In the genomic region with DNA sequence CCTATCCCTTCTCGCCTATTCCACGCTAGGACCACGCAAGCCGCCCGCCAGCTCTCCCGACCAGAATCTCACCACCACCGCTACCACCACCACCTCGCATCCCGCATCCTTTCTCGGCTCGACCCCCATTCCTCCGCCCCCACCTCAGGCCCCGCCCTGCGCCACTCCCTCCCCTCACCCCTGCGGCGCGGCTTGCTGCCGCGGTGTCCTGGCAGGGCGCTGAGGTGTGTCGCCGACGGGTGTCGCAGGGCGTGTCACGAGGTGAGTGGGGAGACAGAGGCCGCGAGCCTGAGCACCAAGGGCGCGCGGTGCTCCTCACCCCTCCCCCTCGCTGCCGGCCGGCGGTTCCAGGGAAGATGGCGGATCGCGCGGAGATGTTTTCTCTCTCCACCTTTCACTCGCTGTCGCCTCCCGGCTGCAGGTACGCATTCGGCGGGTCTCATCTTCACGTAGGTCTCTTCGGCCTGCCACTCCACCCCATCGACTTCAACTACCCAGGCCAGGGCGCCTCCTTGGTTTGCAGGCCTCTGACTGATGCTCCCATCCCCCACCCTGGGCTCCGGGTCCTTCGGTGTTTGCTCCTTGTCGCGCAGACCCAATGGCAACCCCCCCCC, we compare ENCODE assay signal across 8 mouse cellular contexts. TPM values are rescaled to one million over a fixed set of nuclear protein-coding genes. Genes with fewer than 3 reads are reported as not detected.
DNase-seq lines count a peak whose midpoint lies in the region; ATAC-seq and TF ChIP-seq lines count a peak whose summit lies in the region.

A gene (plus strand): TSS at position 49 of the 614 bp plus-strand sequence.

- TF ChIP-seq EP300 in stomach, postnatal 0 days (optimal IDR thresholded peaks at IDR 0.05): no peak

- H3K27ac ChIP-seq in heart, embryonic 10.5 days: no peak within 1 kb of the TSS
- no peak within 1 kb of the TSS for H3K27ac ChIP-seq in embryonic facial prominence, embryonic 11.5 days (replicated peaks; ENCODE audit: low read depth, low read length)
- H3K27ac ChIP-seq in intestine, embryonic 15.5 days: no peak within 1 kb of the TSS; the same call in 1 of the 2 replicates
- peak within 1 kb of the TSS; percentile 54 for H3K27ac ChIP-seq in midbrain, embryonic 11.5 days (ENCODE audit: low read depth, low read length)
- no peak within 1 kb of the TSS for H3K27ac ChIP-seq in stomach, postnatal 0 days (replicated peaks)

- peak within 1 kb of the TSS; percentile 69 for H3K4me3 ChIP-seq in heart, embryonic 10.5 days
- peak within 1 kb of the TSS; percentile 49 for H3K4me3 ChIP-seq in embryonic facial prominence, embryonic 11.5 days (ENCODE audit: low read depth, low read length)
- H3K4me3 ChIP-seq in intestine, embryonic 15.5 days (replicated peaks): peak within 1 kb of the TSS; percentile 43
- peak within 1 kb of the TSS; percentile 84 for H3K4me3 ChIP-seq in midbrain, embryonic 11.5 days (ENCODE audit: low read depth, low read length)
- H3K4me3 ChIP-seq in stomach, postnatal 0 days (ENCODE audit: low read depth, low read length): peak within 1 kb of the TSS; percentile 33

- H3K36me3 ChIP-seq in heart, embryonic 10.5 days: no peaks in the 10 kb centered on the region
- H3K36me3 ChIP-seq in embryonic facial prominence, embryonic 11.5 days (replicated peaks; ENCODE audit: control insufficient read depth, insufficient read depth, low read depth, low read length): no peaks in the 10 kb centered on the region; the same call in 1 of the 2 replicates
- no peaks in the 10 kb centered on the region for H3K36me3 ChIP-seq in intestine, embryonic 15.5 days
- peaks cover 16% of the 10 kb centered on the region; the same call in 1 of the 2 replicates for H3K36me3 ChIP-seq in midbrain, embryonic 11.5 days (ENCODE audit: control insufficient read depth, insufficient read depth, low read length)
- no peaks in the 10 kb centered on the region for H3K36me3 ChIP-seq in stomach, postnatal 0 days (ENCODE audit: control insufficient read depth, insufficient read depth, low read length)

- intact Hi-C loops in heart, postnatal 36 days (cut with DNase I): no loop called here

- peaks cover 17% of the 10 kb centered on the region for H3K4me1 ChIP-seq in heart, embryonic 10.5 days
- H3K4me1 ChIP-seq in embryonic facial prominence, embryonic 11.5 days (ENCODE audit: control insufficient read depth, insufficient read depth, low read length): no peaks in the 10 kb centered on the region
- peaks cover 8% of the 10 kb centered on the region for H3K4me1 ChIP-seq in intestine, embryonic 15.5 days (replicated peaks)
- peaks cover 11% of the 10 kb centered on the region for H3K4me1 ChIP-seq in midbrain, embryonic 11.5 days (ENCODE audit: control insufficient read depth, insufficient read depth, low read length)
- H3K4me1 ChIP-seq in stomach, postnatal 0 days (replicated peaks; ENCODE audit: control insufficient read depth, insufficient read depth): 0 out of 2 replicates have a peak, but pooled peaks cover 3% of the 10 kb centered on the region

- no peaks in the 10 kb centered on the region for H3K9me3 ChIP-seq in heart, embryonic 10.5 days
- H3K9me3 ChIP-seq in embryonic facial prominence, embryonic 11.5 days (replicated peaks; ENCODE audit: control insufficient read depth, low read length): no peaks in the 10 kb centered on the region
- H3K9me3 ChIP-seq in intestine, embryonic 15.5 days: no peaks in the 10 kb centered on the region
- no peaks in the 10 kb centered on the region for H3K9me3 ChIP-seq in midbrain, embryonic 11.5 days (ENCODE audit: control insufficient read depth, low read length)
- no peaks in the 10 kb centered on the region for H3K9me3 ChIP-seq in stomach, postnatal 0 days (ENCODE audit: control insufficient read depth, low read length)

- TF ChIP-seq CTCF in stomach, postnatal 0 days (IDR thresholded peaks at IDR 0.05; ENCODE audit: low read depth): no peak

- WGBS in heart, embryonic 10.5 days: 1% methylated on average over 53 of the region's 53 CpGs
- whole genome bisulfite sequencing in embryonic facial prominence, embryonic 11.5 days: under 1% methylated on average over 53 of the region's 53 CpGs
- WGBS in intestine, embryonic 15.5 days: under 1% methylated on average over 52 of the region's 53 CpGs
- under 1% methylated on average over 53 of the region's 53 CpGs for WGBS in midbrain, embryonic 11.5 days
- WGBS in stomach, postnatal 0 days: 1% methylated on average over 47 of the region's 53 CpGs

- H3K4me2 ChIP-seq in embryonic facial prominence, embryonic 11.5 days (ENCODE audit: low read depth, low read length): peak within 1 kb of the TSS; percentile 90
- peak within 1 kb of the TSS; percentile 78 for H3K4me2 ChIP-seq in intestine, embryonic 15.5 days (replicated peaks)
- peak within 1 kb of the TSS; percentile 78 for H3K4me2 ChIP-seq in midbrain, embryonic 11.5 days
- peak within 1 kb of the TSS; percentile 55 for H3K4me2 ChIP-seq in stomach, postnatal 0 days (replicated peaks; ENCODE audit: low read depth)

- no peak for DNase-seq in heart, embryonic 10.5 days (ENCODE audit: low spot score)
- no peak for DNase-seq in heart, postnatal 36 days
- peak; percentile 69 for DNase-seq in R1 (ENCODE audit: low read depth, low spot score)
- peak; percentile 15 for DNase-seq in embryonic facial prominence, embryonic 11.5 days (ENCODE audit: low spot score)
- DNase-seq in midbrain, embryonic 11.5 days (ENCODE audit: low spot score, missing footprints): peak; percentile 97
- no peak for DNase-seq in stomach, postnatal 0 days (ENCODE audit: low spot score)

- H3K9ac ChIP-seq in embryonic facial prominence, embryonic 11.5 days (replicated peaks; ENCODE audit: low read length): peak within 1 kb of the TSS; percentile 28
- H3K9ac ChIP-seq in intestine, embryonic 15.5 days: no peak within 1 kb of the TSS
- H3K9ac ChIP-seq in midbrain, embryonic 11.5 days (ENCODE audit: low read length): peak within 1 kb of the TSS; percentile 84
- H3K9ac ChIP-seq in stomach, postnatal 0 days (ENCODE audit: low read length): no peak within 1 kb of the TSS

- peaks cover 64% of the 10 kb centered on the region for H3K27me3 ChIP-seq in heart, embryonic 10.5 days (ENCODE audit: insufficient read depth, poor library complexity, severe bottlenecking)
- peaks cover 5% of the 10 kb centered on the region; the same call in 1 of the 2 replicates for H3K27me3 ChIP-seq in embryonic facial prominence, embryonic 11.5 days (ENCODE audit: control insufficient read depth, insufficient read depth, low read length)
- H3K27me3 ChIP-seq in intestine, embryonic 15.5 days (replicated peaks): peaks cover 21% of the 10 kb centered on the region
- H3K27me3 ChIP-seq in midbrain, embryonic 11.5 days (ENCODE audit: control insufficient read depth, insufficient read depth, low read length): 0 out of 2 replicates have a peak, but pooled peaks cover 5% of the 10 kb centered on the region
- no peaks in the 10 kb centered on the region for H3K27me3 ChIP-seq in stomach, postnatal 0 days (ENCODE audit: control insufficient read depth, insufficient read depth, low read length)

- ATAC-seq in embryonic facial prominence, embryonic 11.5 days (replicated peaks; ENCODE audit: insufficient number of reproducible peaks, low FRiP score, low TSS enrichment, low read depth): peak; percentile 44
- ATAC-seq in intestine, embryonic 15.5 days: peak; percentile 73
- peak; percentile 84 for ATAC-seq in midbrain, embryonic 11.5 days (ENCODE audit: low FRiP score)
- 0 out of 2 replicates have a peak, but pooled peaks have one; percentile 12 for ATAC-seq in stomach, postnatal 0 days (ENCODE audit: low FRiP score, low TSS enrichment)
- ATAC-seq in granulocyte monocyte progenitor cell, adult 5-6 weeks (replicated peaks; ENCODE audit: poor library complexity, severe bottlenecking): no peak

RNA-seq across cellular contexts. Expression of the gene that starts here (rescaled TPM):
- polyA plus RNA-seq in heart, embryonic 10.5 days (2016; fragmentation: Nextera tagmentation; extraction: Ambion mirVana): 0.44 and 0.99 TPM in 2 replicates
- total RNA-seq in heart, postnatal 36 days (2021): under 1 TPM; 0.05 to 0.33 TPM
- polyA plus RNA-seq in embryonic facial prominence, embryonic 11.5 days (2014; fragmentation: Nextera tagmentation; extraction: Ambion mirVana): 5.4 and 6.4 TPM in 2 replicates
- polyA plus RNA-seq in intestine, embryonic 15.5 days (2015; fragmentation: Nextera tagmentation; extraction: Ambion mirVana): 4.1 and 4.5 TPM in 2 replicates
- 23.6 TPM in 2 replicates for polyA plus RNA-seq in midbrain, embryonic 11.5 days (2014; fragmentation: Nextera tagmentation; extraction: Ambion mirVana)
- polyA plus RNA-seq in stomach, postnatal 0 days (2015; fragmentation: Nextera tagmentation; extraction: Ambion mirVana): 1.6 and 1.9 TPM in 2 replicates
- not detected in 2 replicates for total RNA-seq in granulocyte monocyte progenitor cell, adult 5-6 weeks (2014; fragmentation: Nextera tagmentation)
- total RNA-seq in granulocyte monocyte progenitor cell, adult 5-6 weeks (2017): not detected in 2 replicates

Comparison
In these comparisons a context has a peak if more than half of its experiments do, and no peak if none do; other contexts are left out.
1. DNase-seq: peak in R1 (single experiment), embryonic facial prominence, embryonic 11.5 days (single experiment) and midbrain, embryonic 11.5 days (single experiment); none in heart, embryonic 10.5 days (single experiment), heart, postnatal 36 days (0 of 2) and stomach, postnatal 0 days (single experiment).
2. H3K4me3 ChIP-seq: peak in every context shown above with its lines; median percentile 84 in midbrain, embryonic 11.5 days; 69 in heart, embryonic 10.5 days; 49 in embryonic facial prominence, embryonic 11.5 days; 43 in intestine, embryonic 15.5 days; 33 in stomach, postnatal 0 days.
3. H3K9ac ChIP-seq: peak in embryonic facial prominence, embryonic 11.5 days (single experiment) and midbrain, embryonic 11.5 days (single experiment); none in intestine, embryonic 15.5 days (single experiment) and stomach, postnatal 0 days (single experiment).
4. Peak in every context shown above with its lines, with median percentiles within 50 percentile points of each other: H3K4me2 ChIP-seq.